Mouse (Mus musculus): Measurements from ENCODE around the gene Rab8b.
"Not testable (repeated sequence)": the region's sequence is repeated elsewhere in the genome, so short reads cannot be mapped to it uniquely, and the experiment has no call there.

Gene Rab8b

GRCm38 (mm10) chr9:66833851-66834250 lies 85.6 kb downstream of the Rab8b start:
- no peak for DNase-seq

GRCm38 (mm10) chr9:66832366-66832908 lies 87.0 kb downstream of the Rab8b start:
- DNase-seq: no peak

GRCm38 (mm10) chr9:66825990-66826389 lies 93.5 kb downstream of the Rab8b start:
- DNase-seq: no peak

GRCm38 (mm10) chr9:66822255-66822654 lies 97.2 kb downstream of the Rab8b start:
- not testable (repeated sequence) for DNase-seq

GRCm38 (mm10) chr9:66820996-66821395 lies 98.5 kb downstream of the Rab8b start:
- no peak for DNase-seq

GRCm38 (mm10) chr9:66813392-66813791 lies 106.1 kb downstream of the Rab8b start:
- DNase-seq: no peak

GRCm38 (mm10) chr9:66805951-66806350 lies 113.5 kb downstream of the Rab8b start:
- not testable (repeated sequence) for DNase-seq

- no peak for DNase-seq
Measured at GRCm38 (mm10) chr9:66801947-66802346, 117.5 kb downstream of the Rab8b start.

- no peak for DNase-seq
Measured at GRCm38 (mm10) chr9:66796739-66797138, 122.7 kb downstream of the Rab8b start, which contains the start of gene Gm10647. Gm10647 (plus strand) TSS chr9:66797039.

GRCm38 (mm10) chr9:66795464-66796324 lies 123.8 kb downstream of the Rab8b start, which contains the start of gene Aph1b:
Aph1b (minus strand) TSS chr9:66795490.
- DNase-seq: peak; percentile 96

- no peak for DNase-seq
Measured at GRCm38 (mm10) chr9:66794629-66795463, 124.6 kb downstream of the Rab8b start.

Data from layer of hippocampus, adult 9-11 months (tissue).